Mouse (Mus musculus) hindbrain, postnatal 0 days (tissue): ENCODE results near the gene Ptk7. TPM values are rescaled to one million over a fixed set of nuclear protein-coding genes. Genes with fewer than 3 reads are reported as not detected.
A peak's percentile ranks its signal among the peaks of the same experiment; 100 is the strongest.

ENCODE experiments used
- ATAC-seq: fragments of 200-750 bp; cut with Nextera tagmentation; 2 replicates; pipeline ENCODE4 v1.8.0; 2017; ENCODE audit warnings: mild to moderate bottlenecking, moderate TSS enrichment, moderate library complexity
- DNase-seq: peaks from one replicate; pipeline ENCODE4 v3.0.0-alpha.2; 2015; ENCODE audit warnings: low spot score
- H3K27ac ChIP-seq: fragments of 300-500 bp; sonication (generic); 2 replicates; pipeline ENCODE4 v1.5.1; 2014; ENCODE audit warnings: mild to moderate bottlenecking
- H3K27me3 ChIP-seq: fragments of 300-500 bp; sonication (generic); 2 replicates; pipeline ENCODE4 v1.6.1; 2014; ENCODE audit warnings: low read length, mixed read lengths; ENCODE audit not compliant: insufficient read depth
- H3K36me3 ChIP-seq: fragments of 300-500 bp; sonication (generic); 2 replicates; pipeline ENCODE4 v1.6.1; 2014; ENCODE audit warnings: low read length, mixed read lengths; ENCODE audit not compliant: insufficient read depth
- H3K4me1 ChIP-seq: fragments of 300-500 bp; sonication (generic); 2 replicates; pipeline ENCODE4 v1.6.1; 2014; ENCODE audit warnings: antibody characterized with exemption, low read length, mixed read lengths; ENCODE audit not compliant: insufficient read depth
- H3K4me2 ChIP-seq: fragments of 300-500 bp; sonication (generic); 2 replicates; pipeline ENCODE4 v1.6.1; 2014; ENCODE audit warnings: low read depth, mild to moderate bottlenecking, low read length, moderate library complexity, mixed read lengths
- H3K4me3 ChIP-seq: fragments of 300-500 bp; sonication (generic); 2 replicates; pipeline ENCODE4 v1.5.1; 2014; ENCODE audit warnings: low read length
- H3K9ac ChIP-seq: fragments of 300-500 bp; sonication (generic); replicated peaks from 2 replicates; pipeline ENCODE4 v1.6.1; 2014; ENCODE audit warnings: mild to moderate bottlenecking, low read length, moderate library complexity, mixed read lengths
- H3K9me3 ChIP-seq: fragments of 300-500 bp; sonication (generic); 2 replicates; pipeline ENCODE4 v1.6.1; 2016; ENCODE audit warnings: low read length, mixed read lengths
- CTCF ChIP-seq: IDR thresholded peaks from 2 replicates; pipeline ENCODE4 v1.5.1; 2016; ENCODE audit warnings: antibody characterized with exemption, control low read depth, low read depth
- WGBS: fragments of 180-500 bp; shearing (Covaris S2); extraction: QIAGEN DNeasy Blood & Tissue Kit; methylation state at CpG from one replicate; pipeline ENCODE4 v1.1.7; 2014; 5-methylcytosine and 5-hydroxymethylcytosine counted together
- polyA plus RNA-seq: library from polyadenylated mRNA; unstranded; fragments of >200 nt; fragmentation: Nextera tagmentation; extraction: Ambion mirVana; gene quantifications from 2 replicates; pipeline ENCODE4 v1.2.1, GENCODE M21; 2015
- total RNA-seq: library from RNA; depleted of rRNA; stranded (reverse); fragments of >200 nt; gene quantifications from 2 replicates; pipeline ENCODE4 v1.2.3, GENCODE M21; 2014

The Ptk7 gene
- total and polyA plus RNA-seq, 2 experiments from 2014 or later, result 24.5 to 77.6 TPM

GRCm38 (mm10) chr17:46590439-46590838 is 38.9 kb downstream of the Ptk7 start:
- H3K4me3 ChIP-seq, result no peak overlapping the region
- no peak for TF ChIP-seq CTCF
- DNase-seq, result no peak
- H3K36me3 ChIP-seq, result peaks cover 35% of the 10 kb centered on the region
- WGBS, result 92% methylated on average over 7 of the region's 7 CpGs
- no peaks in the 10 kb centered on the region for H3K9me3 ChIP-seq
- H3K4me1 ChIP-seq, result no peaks in the 10 kb centered on the region
- no peaks in the 10 kb centered on the region for H3K27me3 ChIP-seq
- H3K4me2 ChIP-seq, result no peak overlapping the region
- ATAC-seq, result no peak
- no peak overlapping the region for H3K27ac ChIP-seq
- no peak overlapping the region for H3K9ac ChIP-seq

GRCm38 (mm10) chr17:46589635-46590314 is 39.5 kb downstream of the Ptk7 start:
- Histone ChIP-seq H3K27me3 (no peaks in the 10 kb centered on the region), H3K4me2 (no peak overlapping the region), H3K36me3 (peaks cover 35% of the 10 kb centered on the region)

GRCm38 (mm10) chr17:46588913-46589312 is 40.4 kb downstream of the Ptk7 start:
- H3K27me3 ChIP-seq, result no peaks in the 10 kb centered on the region
- no peak for TF ChIP-seq CTCF
- no peaks in the 10 kb centered on the region for H3K9me3 ChIP-seq
- H3K9ac ChIP-seq, result no peak overlapping the region
- DNase-seq (no peak), ATAC-seq (no peak)
- no peak overlapping the region for H3K4me3 ChIP-seq
- H3K4me2 ChIP-seq, result no peak overlapping the region
- no peaks in the 10 kb centered on the region for H3K4me1 ChIP-seq
- 89% methylated on average over 6 of the region's 6 CpGs for WGBS
- H3K27ac ChIP-seq, result no peak overlapping the region
- H3K36me3 ChIP-seq, result peaks cover 35% of the 10 kb centered on the region

More at GRCm38 (mm10) chr17:46589635-46590314, 39.5 kb downstream of the Ptk7 start:
- Histone ChIP-seq H3K4me1 (no peaks in the 10 kb centered on the region), H3K9ac (no peak overlapping the region), H3K4me3 (no peak overlapping the region), H3K27ac (no peak overlapping the region), H3K9me3 (no peaks in the 10 kb centered on the region)
- ATAC-seq, result no peak
- no peak for DNase-seq
- 83% methylated on average over 16 of the region's 16 CpGs for WGBS
- TF ChIP-seq CTCF, result 0 out of 2 replicates have a peak, but pooled peaks have one; percentile 6

GRCm38 (mm10) chr17:46588173-46588572 is 41.1 kb downstream of the Ptk7 start:
- peaks cover 35% of the 10 kb centered on the region for H3K36me3 ChIP-seq
- no peak overlapping the region for H3K4me2 ChIP-seq
- H3K27ac ChIP-seq, result no peak overlapping the region
- no peak for TF ChIP-seq CTCF
- no peak overlapping the region for H3K4me3 ChIP-seq
- ATAC-seq, result no peak
- no peaks in the 10 kb centered on the region for H3K4me1 ChIP-seq
- 92% methylated on average over 9 of the region's 9 CpGs for WGBS
- H3K27me3 ChIP-seq, result no peaks in the 10 kb centered on the region
- no peak overlapping the region for H3K9ac ChIP-seq
- DNase-seq, result no peak
- no peaks in the 10 kb centered on the region for H3K9me3 ChIP-seq

GRCm38 (mm10) chr17:46586327-46586726 is 43.0 kb downstream of the Ptk7 start:
- Histone ChIP-seq H3K36me3 (peaks cover 45% of the 10 kb centered on the region), H3K27ac (no peak overlapping the region), H3K27me3 (no peaks in the 10 kb centered on the region), H3K4me2 (no peak overlapping the region), H3K9ac (no peak overlapping the region), H3K9me3 (no peaks in the 10 kb centered on the region), H3K4me3 (no peak overlapping the region), H3K4me1 (no peaks in the 10 kb centered on the region)
- WGBS, result 92% methylated on average over 8 of the region's 8 CpGs
- no peak for ATAC-seq
- TF ChIP-seq CTCF, result no peak
- no peak for DNase-seq

GRCm38 (mm10) chr17:46578650-46579049 is 50.7 kb downstream of the Ptk7 start:
- no peaks in the 10 kb centered on the region for H3K4me1 ChIP-seq
- H3K9me3 ChIP-seq, result no peaks in the 10 kb centered on the region
- H3K9ac ChIP-seq, result no peak overlapping the region
- ATAC-seq (peak; percentile 52; the same call in 1 of the 2 replicates), DNase-seq (peak; percentile 15)
- H3K27ac ChIP-seq, result no peak overlapping the region
- H3K4me3 ChIP-seq, result no peak overlapping the region
- H3K4me2 ChIP-seq, result no peak overlapping the region
- TF ChIP-seq CTCF, result peak; percentile 53
- WGBS, result 81% methylated on average over 5 of the region's 5 CpGs
- H3K27me3 ChIP-seq, result no peaks in the 10 kb centered on the region
- peaks cover 47% of the 10 kb centered on the region for H3K36me3 ChIP-seq

- no peak for ATAC-seq
- 86% methylated on average over 13 of the region's 13 CpGs for WGBS
- Histone ChIP-seq H3K27me3 (no peaks in the 10 kb centered on the region), H3K36me3 (peaks cover 43% of the 10 kb centered on the region), H3K4me3 (no peak overlapping the region), H3K9me3 (no peaks in the 10 kb centered on the region), H3K27ac (no peak overlapping the region), H3K4me2 (no peak overlapping the region), H3K4me1 (no peaks in the 10 kb centered on the region), H3K9ac (no peak overlapping the region)
- TF ChIP-seq CTCF, result peak; percentile 46
- no peak for DNase-seq
Measured at GRCm38 (mm10) chr17:46576070-46576469, 53.2 kb downstream of the Ptk7 start.
